In the genomic region with DNA sequence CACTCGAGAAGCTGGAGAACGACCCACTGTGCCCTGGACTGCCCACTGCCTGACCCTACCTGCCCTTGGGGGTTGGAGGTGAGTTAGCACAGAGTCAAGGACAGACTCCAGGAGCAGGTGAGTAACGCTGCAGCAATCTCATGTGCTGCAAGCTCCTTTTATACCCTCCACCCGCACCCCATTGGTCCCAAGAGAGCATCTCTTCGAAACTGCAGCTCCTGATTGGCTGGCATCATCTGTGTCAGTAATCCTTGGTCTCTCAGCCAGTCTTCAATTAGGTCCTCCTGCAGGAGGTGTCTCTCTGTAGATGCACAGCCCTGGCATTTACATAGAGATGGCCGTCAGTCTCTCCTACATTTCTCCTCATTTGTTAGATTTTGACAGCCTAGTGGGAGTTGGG, we compare ENCODE assay signal across 25 mouse cellular contexts. TPM values are rescaled to one million over a fixed set of nuclear protein-coding genes. Genes with fewer than 3 reads are reported as not detected.
DNase-seq lines count a peak whose midpoint lies in the region; ATAC-seq and TF ChIP-seq lines count a peak whose summit lies in the region.
"Had no signal": no experiment of that assay in that cellular context is flagged by ENCODE, and none has a peak within 500 bp of the region (broad histone marks: within the 10 kb centered on the region; RNA-seq: fewer than 3 reads in every experiment).

No protein-coding gene starts in this region.

- no peaks in the 10 kb centered on the region for H3K9me3 ChIP-seq in E14TG2a.4 (ENCODE audit: low read length)
- no peaks in the 10 kb centered on the region for H3K9me3 ChIP-seq in hindbrain, embryonic 16.5 days (ENCODE audit: control insufficient read depth, low read length)
- H3K9me3 ChIP-seq: G1E had no signal

- no peak for TF ChIP-seq CTCF in E14TG2a.4 (conservative IDR thresholded peaks at IDR 0.05; ENCODE audit: low read length)

- H3K36me3 ChIP-seq in E14TG2a.4 (ENCODE audit: insufficient read depth, low read length) = peaks cover 67% of the 10 kb centered on the region
- no peaks in the 10 kb centered on the region for H3K36me3 ChIP-seq in hindbrain, embryonic 16.5 days (ENCODE audit: control insufficient read depth, insufficient read depth, low read length)
- H3K36me3 ChIP-seq: G1E had no signal

- WGBS in hindbrain, embryonic 16.5 days = 85% methylated on average over 6 of the region's 6 CpGs

- DNase-seq in ES-CJ7 (ENCODE audit: low read depth, low spot score) (peak; percentile 54), R1 (ENCODE audit: low read depth, low spot score) (peak; percentile 60), ZHBTc4 (ENCODE audit: low read depth, low spot score) (peak; percentile 51)
- DNase-seq in ovary, postnatal 14 days (ENCODE audit: low spot score) = no peak
- no peak for DNase-seq in lung, adult 18-20 months
- DNase-seq: adrenal gland, adult 2 months; adrenal gland, adult 8-10 months; adrenal gland, postnatal 10 days; adrenal gland, postnatal 14 days; adrenal gland, postnatal 25 days; adrenal gland, postnatal 36 days; B cell, adult 2 months; cerebellum, adult 11 months; cerebellum, adult 11-12 months; cerebellum, adult 18-20 months; cerebellum, adult 2 months; cerebellum, adult 8-10 months; cerebellum, adult 9-10 months had no signal

- peak overlapping the region; percentile 94 for H3K4me3 ChIP-seq in E14TG2a.4 (replicated peaks; ENCODE audit: low read length)
- H3K4me3 ChIP-seq in hindbrain, embryonic 16.5 days (ENCODE audit: low read length) = no peak overlapping the region

- no peak overlapping the region for H3K4me2 ChIP-seq in hindbrain, embryonic 16.5 days (ENCODE audit: low read length)

- H3K4me1 ChIP-seq in E14TG2a.4 (replicated peaks; ENCODE audit: low read depth, low read length) = peaks cover 71% of the 10 kb centered on the region
- no peaks in the 10 kb centered on the region for H3K4me1 ChIP-seq in hindbrain, embryonic 16.5 days (ENCODE audit: control insufficient read depth, insufficient read depth, low read depth, low read length)

- ATAC-seq in hindbrain, embryonic 16.5 days = no peak
- ATAC-seq in frontal cortex, adult (ENCODE audit: low TSS enrichment) = no peak
- ATAC-seq: activated CD4-positive, CD25-positive, alpha-beta regulatory T cell, adult 4 months; CD4-positive, CD25-positive, alpha-beta regulatory T cell, adult 4 months; Patski had no signal

- H3K9ac ChIP-seq in hindbrain, embryonic 16.5 days (ENCODE audit: low read depth, low read length) = no peak overlapping the region

- H3K27ac ChIP-seq in hindbrain, embryonic 16.5 days (ENCODE audit: low read depth, low read length) = no peak overlapping the region

- no peaks in the 10 kb centered on the region for H3K27me3 ChIP-seq in E14TG2a.4 (ENCODE audit: insufficient read depth, low read length)
- no peaks in the 10 kb centered on the region for H3K27me3 ChIP-seq in hindbrain, embryonic 16.5 days (replicated peaks; ENCODE audit: control insufficient read depth, insufficient read depth, low read length)
- H3K27me3 ChIP-seq: Patski had no signal

RNA-seq across cellular contexts. Expression of gene Cbx7, which starts 3.6 kb away (rescaled TPM):
- polyA plus RNA-seq in hindbrain, embryonic 16.5 days (2015; fragmentation: Nextera tagmentation; extraction: Ambion mirVana) = 4.7 and 5.2 TPM in 2 replicates

RNA-seq across cellular contexts. Expression of gene Pdgfb, which starts 47.4 kb away (rescaled TPM):
- polyA plus RNA-seq in hindbrain, embryonic 16.5 days (2015; fragmentation: Nextera tagmentation; extraction: Ambion mirVana) = 6.7 and 8.0 TPM in 2 replicates
- polyA plus RNA-seq: G1E had no signal

Comparison
In these comparisons a context has a peak if more than half of its experiments do, and no peak if none do; other contexts are left out.
1. DNase-seq: peak in ES-CJ7 (single experiment), R1 (single experiment) and ZHBTc4 (single experiment); none in ovary, postnatal 14 days (single experiment) and lung, adult 18-20 months (0 of 2).